9 mouse cellular contexts compared by ENCODE assay signal in genomic region chr9:27325920-27326319, GRCm38 (mm10). TPM values are rescaled to one million over a fixed set of nuclear protein-coding genes. Genes with fewer than 3 reads are reported as not detected.
DNase-seq lines count a peak whose midpoint lies in the region; ATAC-seq and TF ChIP-seq lines count a peak whose summit lies in the region.
"Had no signal": no experiment of that assay in that cellular context is flagged by ENCODE, and none has a peak within 500 bp of the region (broad histone marks: within the 10 kb centered on the region; RNA-seq: fewer than 3 reads in every experiment).

No protein-coding gene starts in this region.

- no peak overlapping the region for H3K27ac ChIP-seq in forebrain, embryonic 13.5 days
- no peak overlapping the region for H3K27ac ChIP-seq in small intestine, adult 2 months (ENCODE audit: insufficient read depth, low read depth, low read length)
- H3K27ac ChIP-seq: heart, embryonic 13.5 days had no signal

- H3K4me3 ChIP-seq in forebrain, embryonic 13.5 days = no peak overlapping the region
- H3K4me3 ChIP-seq in small intestine, adult 2 months (ENCODE audit: low read depth, low read length) = no peak overlapping the region
- H3K4me3 ChIP-seq: heart, embryonic 13.5 days had no signal

- peak; percentile 53; the same call in 1 of the 2 replicates for TF ChIP-seq CTCF in small intestine, adult 2 months (IDR thresholded peaks at IDR 0.05; ENCODE audit: extremely low read depth, insufficient read length, insufficient replicate concordance, low read depth, low read length)

- DNase-seq in CD4-positive, CD25-positive, alpha-beta regulatory T cell, adult 2 months (ENCODE audit: low read depth, low spot score) = peak; percentile 29
- DNase-seq in A20 (ENCODE audit: low read depth, low spot score) = peak; percentile 2
- peak; percentile 17 for DNase-seq in c-Kit-positive CD71-negative TER-119-negative erythroid progenitor cells, embryonic 14.5 days (ENCODE audit: low read depth)
- DNase-seq in kidney, postnatal 14 days = peak; percentile 75
- peak; percentile 76 for DNase-seq in lung, postnatal 10 days

- no peak overlapping the region for H3K9ac ChIP-seq in forebrain, embryonic 13.5 days
- H3K9ac ChIP-seq: heart, embryonic 13.5 days had no signal

- H3K36me3 ChIP-seq in forebrain, embryonic 13.5 days (ENCODE audit: poor library complexity, severe bottlenecking) = peaks cover 68% of the 10 kb centered on the region
- H3K36me3 ChIP-seq in small intestine, adult 2 months (ENCODE audit: control insufficient read depth, insufficient read depth, low read length) = peaks cover 5% of the 10 kb centered on the region; the same call in 1 of the 2 replicates
- H3K36me3 ChIP-seq: heart, embryonic 13.5 days had no signal

- TF ChIP-seq POLR2A in small intestine, adult 2 months (IDR thresholded peaks at IDR 0.05; ENCODE audit: low read depth, low read length) = no peak

- H3K4me2 ChIP-seq in forebrain, embryonic 13.5 days = no peak overlapping the region
- H3K4me2 ChIP-seq: heart, embryonic 13.5 days had no signal

- no peaks in the 10 kb centered on the region for H3K27me3 ChIP-seq in forebrain, embryonic 13.5 days
- no peaks in the 10 kb centered on the region for H3K27me3 ChIP-seq in small intestine, adult 2 months (ENCODE audit: control insufficient read depth, insufficient read depth, low read length)
- H3K27me3 ChIP-seq: heart, embryonic 13.5 days had no signal

- H3K9me3 ChIP-seq in forebrain, embryonic 13.5 days (replicated peaks) = no peaks in the 10 kb centered on the region
- H3K9me3 ChIP-seq: heart, embryonic 13.5 days had no signal

- 40% methylated on average over 2 of the region's 2 CpGs for WGBS in forebrain, embryonic 13.5 days
- 52% methylated on average over 2 of the region's 2 CpGs for WGBS in small intestine, adult 2 months

- peaks cover 11% of the 10 kb centered on the region for H3K4me1 ChIP-seq in forebrain, embryonic 13.5 days
- H3K4me1 ChIP-seq in small intestine, adult 2 months (ENCODE audit: control insufficient read depth, insufficient read depth, insufficient read length, low read length) = no peaks in the 10 kb centered on the region

- no peak for ATAC-seq in CD4-positive, CD25-positive, alpha-beta regulatory T cell, adult 4 months
- ATAC-seq in forebrain, embryonic 13.5 days = peak; percentile 75; the same call in 1 of the 2 replicates

RNA-seq across cellular contexts. Expression of gene Igsf9b, which starts 26.9 kb away (rescaled TPM):
- polyA plus RNA-seq in CD4-positive, CD25-positive, alpha-beta regulatory T cell, adult 4 months (2017; shearing (Covaris generic)) = 1 to 10 TPM; 1.3 to 2.3 TPM
- polyA plus RNA-seq in forebrain, embryonic 13.5 days (2015; fragmentation: Nextera tagmentation; extraction: Ambion mirVana) = 9.4 and 11.8 TPM in 2 replicates
- 1.5 and 2.6 TPM in 2 replicates for polyA plus RNA-seq in small intestine, adult 2 months (2012; rRNA removed)

Comparison
In these comparisons a context has a peak if more than half of its experiments do, and no peak if none do; other contexts are left out.
1. DNase-seq: peak in every context shown above with its lines; median percentile 76 in lung, postnatal 10 days; 75 in kidney, postnatal 14 days; 29 in CD4-positive, CD25-positive, alpha-beta regulatory T cell, adult 2 months; 17 in c-Kit-positive CD71-negative TER-119-negative erythroid progenitor cells, embryonic 14.5 days; 2 in A20.